Mouse (Mus musculus) lung, embryonic 14.5 days (tissue): Measurements from ENCODE around the gene Frmd4a. TPM values are rescaled to one million over a fixed set of nuclear protein-coding genes. Genes with fewer than 3 reads are reported as not detected.
A peak's percentile ranks its signal among the peaks of the same experiment; 100 is the strongest.

Experiments used
- ATAC-seq: fragments of 200-750 bp; cut with Nextera tagmentation; 2 replicates; pipeline ENCODE4 v1.8.0; 2017; ENCODE audit warnings: mild to moderate bottlenecking, moderate TSS enrichment, moderate library complexity; ENCODE audit not compliant: insufficient read depth
- DNase-seq: peaks from one replicate; pipeline ENCODE4 v3.0.0-alpha.2; 2015
- H3K27ac ChIP-seq: fragments of 300-500 bp; sonication (generic); 2 replicates; pipeline ENCODE4 v1.5.1; 2014; ENCODE audit warnings: low read depth, mild to moderate bottlenecking, moderate library complexity
- H3K27me3 ChIP-seq: fragments of 300-500 bp; sonication (generic); 2 replicates; pipeline ENCODE4 v1.6.1; 2014; ENCODE audit warnings: low read length, control low read depth; ENCODE audit not compliant: insufficient read depth
- H3K36me3 ChIP-seq: fragments of 300-500 bp; sonication (generic); 2 replicates; pipeline ENCODE4 v1.6.1; 2014; ENCODE audit warnings: control low read depth; ENCODE audit not compliant: insufficient read depth
- H3K4me1 ChIP-seq: fragments of 300-500 bp; sonication (generic); 2 replicates; pipeline ENCODE4 v1.6.1; 2014; ENCODE audit warnings: antibody characterized with exemption, control low read depth; ENCODE audit not compliant: insufficient read depth
- H3K4me2 ChIP-seq: fragments of 300-500 bp; sonication (generic); 2 replicates; pipeline ENCODE4 v1.6.1; 2014; ENCODE audit warnings: mild to moderate bottlenecking
- H3K4me3 ChIP-seq: fragments of 300-500 bp; sonication (generic); 2 replicates; pipeline ENCODE4 v1.5.1; 2014; ENCODE audit warnings: low read depth, low read length
- H3K9ac ChIP-seq: fragments of 300-500 bp; sonication (generic); 2 replicates; pipeline ENCODE4 v1.6.1; 2014
- H3K9me3 ChIP-seq: fragments of 300-500 bp; sonication (generic); 2 replicates; pipeline ENCODE4 v1.6.1; 2016; ENCODE audit warnings: low read depth, low read length, control low read depth
- CTCF ChIP-seq: IDR thresholded peaks from 2 replicates; pipeline ENCODE4 v1.5.1; 2016; ENCODE audit warnings: antibody characterized with exemption, low read depth
- WGBS: fragments of 180-500 bp; shearing (Covaris S2); extraction: QIAGEN DNeasy Blood & Tissue Kit; methylation state at CpG from one replicate; pipeline ENCODE4 v1.1.7; 2014; 5-methylcytosine and 5-hydroxymethylcytosine counted together
- polyA plus RNA-seq: library from polyadenylated mRNA; unstranded; fragments of >200 nt; fragmentation: Nextera tagmentation; extraction: Ambion mirVana; gene quantifications from 2 replicates; pipeline ENCODE4 v1.2.1, GENCODE M21; 2014

The Frmd4a gene
- polyA plus RNA-seq, 1 experiment from 2014 or later: 37.1 TPM

- DNase-seq: peak; percentile 63
- no peak overlapping the region for H3K9ac ChIP-seq
- TF ChIP-seq CTCF: no peak
- no peak for ATAC-seq
- H3K27me3 ChIP-seq: no peaks in the 10 kb centered on the region
- H3K27ac ChIP-seq: peak overlapping the region; percentile 46; the same call in 1 of the 2 replicates
- 0 out of 2 replicates have a peak, but pooled peaks cover 4% of the 10 kb centered on the region for H3K4me1 ChIP-seq
- H3K9me3 ChIP-seq: no peaks in the 10 kb centered on the region
- H3K36me3 ChIP-seq: peaks cover 14% of the 10 kb centered on the region; the same call in 1 of the 2 replicates
- H3K4me3 ChIP-seq: no peak overlapping the region
- WGBS: 60% methylated on average over 15 of the region's 15 CpGs
- no peak overlapping the region for H3K4me2 ChIP-seq
Measured at GRCm38 (mm10) chr2:4501257-4502027, 483.9 kb downstream of the Frmd4a start.

- 0 out of 2 replicates have a peak, but pooled peaks cover 8% of the 10 kb centered on the region for H3K36me3 ChIP-seq
- no peak overlapping the region for H3K27ac ChIP-seq
- 86% methylated on average over 10 of the region's 10 CpGs for WGBS
- H3K9me3 ChIP-seq: no peaks in the 10 kb centered on the region
- no peaks in the 10 kb centered on the region for H3K27me3 ChIP-seq
- H3K4me2 ChIP-seq: no peak overlapping the region
- no peak overlapping the region for H3K4me3 ChIP-seq
- ATAC-seq (no peak), DNase-seq (no peak)
- H3K4me1 ChIP-seq: 0 out of 2 replicates have a peak, but pooled peaks cover 7% of the 10 kb centered on the region
- TF ChIP-seq CTCF: no peak
- no peak overlapping the region for H3K9ac ChIP-seq
Measured at GRCm38 (mm10) chr2:4504413-4504812, 486.9 kb downstream of the Frmd4a start.

GRCm38 (mm10) chr2:4505695-4506094 lies 488.2 kb downstream of the Frmd4a start:
- DNase-seq (no peak), ATAC-seq (no peak)
- Histone ChIP-seq H3K4me2 (no peak overlapping the region), H3K4me3 (no peak overlapping the region), H3K4me1 (0 out of 2 replicates have a peak, but pooled peaks cover 8% of the 10 kb centered on the region), H3K36me3 (0 out of 2 replicates have a peak, but pooled peaks cover 8% of the 10 kb centered on the region), H3K27ac (no peak overlapping the region), H3K27me3 (no peaks in the 10 kb centered on the region), H3K9ac (no peak overlapping the region), H3K9me3 (no peaks in the 10 kb centered on the region)
- 88% methylated on average over 4 of the region's 4 CpGs for WGBS
- no peak for TF ChIP-seq CTCF

GRCm38 (mm10) chr2:4506659-4507058 lies 489.1 kb downstream of the Frmd4a start:
- WGBS: 93% methylated on average over 9 of the region's 9 CpGs
- no peak overlapping the region for H3K4me3 ChIP-seq
- no peak overlapping the region for H3K4me2 ChIP-seq
- H3K9me3 ChIP-seq: no peaks in the 10 kb centered on the region
- DNase-seq (no peak), ATAC-seq (no peak)
- 0 out of 2 replicates have a peak, but pooled peaks cover 8% of the 10 kb centered on the region for H3K36me3 ChIP-seq
- H3K9ac ChIP-seq: no peak overlapping the region
- no peak for TF ChIP-seq CTCF
- no peak overlapping the region for H3K27ac ChIP-seq
- H3K27me3 ChIP-seq: no peaks in the 10 kb centered on the region
- 0 out of 2 replicates have a peak, but pooled peaks cover 6% of the 10 kb centered on the region for H3K4me1 ChIP-seq

- Histone ChIP-seq H3K4me3 (no peak overlapping the region), H3K27me3 (no peaks in the 10 kb centered on the region), H3K4me1 (0 out of 2 replicates have a peak, but pooled peaks cover 6% of the 10 kb centered on the region), H3K36me3 (0 out of 2 replicates have a peak, but pooled peaks cover 7% of the 10 kb centered on the region), H3K9me3 (no peaks in the 10 kb centered on the region), H3K9ac (no peak overlapping the region), H3K27ac (no peak overlapping the region), H3K4me2 (no peak overlapping the region)
- TF ChIP-seq CTCF: no peak
- ATAC-seq (no peak), DNase-seq (no peak)
- WGBS: 89% methylated on average over 13 of the region's 13 CpGs
Measured at GRCm38 (mm10) chr2:4507887-4508615, 490.5 kb downstream of the Frmd4a start.

- Histone ChIP-seq H3K27me3 (no peaks in the 10 kb centered on the region), H3K9me3 (no peaks in the 10 kb centered on the region), H3K4me1 (0 out of 2 replicates have a peak, but pooled peaks cover 6% of the 10 kb centered on the region), H3K27ac (peak overlapping the region; percentile 64; the same call in 1 of the 2 replicates), H3K36me3 (peaks cover 10% of the 10 kb centered on the region; the same call in 1 of the 2 replicates), H3K9ac (no peak overlapping the region), H3K4me2 (no peak overlapping the region), H3K4me3 (no peak overlapping the region)
- DNase-seq (peak; percentile 24), ATAC-seq (no peak)
- 39% methylated on average over 10 of the region's 10 CpGs for whole genome bisulfite sequencing
- no peak for TF ChIP-seq CTCF
Measured at GRCm38 (mm10) chr2:4508959-4509615, 491.6 kb downstream of the Frmd4a start.
